Mouse (Mus musculus): ENCODE measurements around the gene Ghrhr. TPM values are rescaled to one million over a fixed set of nuclear protein-coding genes. Genes with fewer than 3 reads are reported as not detected.

Ghrhr gene
- polyA plus RNA-seq, 1 experiment from 2014 or later = not detected

DNA sequence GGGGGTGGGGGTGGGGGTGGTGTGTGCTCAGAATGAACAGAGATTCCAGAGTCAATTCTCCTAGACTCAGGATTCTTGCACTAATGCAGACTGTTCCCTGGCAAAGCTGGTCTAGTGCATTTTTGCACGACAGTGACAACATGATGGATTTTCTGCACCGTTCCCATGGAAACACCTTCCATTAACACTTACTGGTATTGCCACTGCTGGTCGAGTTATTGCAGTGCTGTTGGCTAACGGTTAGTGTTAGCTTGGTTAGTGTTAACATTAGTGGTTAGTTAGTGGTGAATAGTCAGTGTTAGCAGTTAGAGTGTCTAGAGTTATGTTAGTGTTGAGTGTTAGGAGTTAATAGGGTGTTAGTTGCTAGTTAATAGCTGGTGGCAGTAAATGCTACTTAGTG, 15.7 kb downstream of the Ghrhr start:
- ATAC-seq (replicated peaks; ENCODE audit: insufficient number of reproducible peaks, low FRiP score, low TSS enrichment, low read depth) = no peak
- WGBS = 69% methylated on average over 4 of the region's 4 CpGs
- H3K27ac ChIP-seq (replicated peaks; ENCODE audit: low read depth, low read length) = no peak overlapping the region
- H3K4me2 ChIP-seq (ENCODE audit: low read depth, low read length) = no peak overlapping the region
- no peak overlapping the region for H3K4me3 ChIP-seq (ENCODE audit: low read depth, low read length)
- no peak for DNase-seq (ENCODE audit: low spot score)
- no peaks in the 10 kb centered on the region for H3K9me3 ChIP-seq (replicated peaks; ENCODE audit: control insufficient read depth, low read length)
- H3K36me3 ChIP-seq (replicated peaks; ENCODE audit: control insufficient read depth, insufficient read depth, low read depth, low read length) = no peaks in the 10 kb centered on the region
- no peak overlapping the region for H3K9ac ChIP-seq (replicated peaks; ENCODE audit: low read length)
- H3K27me3 ChIP-seq (ENCODE audit: control insufficient read depth, insufficient read depth, low read length) = no peaks in the 10 kb centered on the region
- H3K4me1 ChIP-seq (ENCODE audit: control insufficient read depth, insufficient read depth, low read length) = no peaks in the 10 kb centered on the region

DNA sequence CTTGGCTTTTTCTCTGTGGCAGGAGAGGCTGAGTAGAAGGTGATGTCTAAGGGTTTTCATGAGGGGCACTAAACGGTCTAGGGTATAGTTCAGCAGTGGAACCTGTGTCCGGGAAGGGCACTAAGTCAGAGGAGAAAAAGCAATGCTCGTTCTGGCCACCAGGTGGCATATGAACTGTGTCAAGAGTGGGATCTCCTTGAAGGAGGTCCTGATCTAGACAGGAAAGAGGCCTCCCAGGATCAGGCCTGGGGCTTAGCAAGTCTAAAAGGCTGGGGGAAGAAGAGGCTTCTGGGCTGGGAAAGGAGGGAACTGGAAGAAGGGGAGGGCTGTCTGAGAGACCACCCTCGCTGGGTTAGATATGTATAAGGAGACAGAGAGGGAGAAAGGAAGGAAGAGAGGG, 16.4 kb downstream of the Ghrhr start:
- DNase-seq (ENCODE audit: low spot score) (peak; percentile 92), ATAC-seq (replicated peaks; ENCODE audit: insufficient number of reproducible peaks, low FRiP score, low TSS enrichment, low read depth) (0 out of 2 replicates have a peak, but pooled peaks have one; percentile 37)
- Histone ChIP-seq H3K4me2 (ENCODE audit: low read depth, low read length) (no peak overlapping the region), H3K4me1 (ENCODE audit: control insufficient read depth, insufficient read depth, low read length) (no peaks in the 10 kb centered on the region), H3K36me3 (replicated peaks; ENCODE audit: control insufficient read depth, insufficient read depth, low read depth, low read length) (no peaks in the 10 kb centered on the region), H3K4me3 (ENCODE audit: low read depth, low read length) (no peak overlapping the region), H3K27ac (replicated peaks; ENCODE audit: low read depth, low read length) (no peak overlapping the region), H3K27me3 (ENCODE audit: control insufficient read depth, insufficient read depth, low read length) (no peaks in the 10 kb centered on the region), H3K9me3 (replicated peaks; ENCODE audit: control insufficient read depth, low read length) (no peaks in the 10 kb centered on the region), H3K9ac (replicated peaks; ENCODE audit: low read length) (no peak overlapping the region)
- WGBS = 14% methylated on average over 4 of the region's 4 CpGs

DNA sequence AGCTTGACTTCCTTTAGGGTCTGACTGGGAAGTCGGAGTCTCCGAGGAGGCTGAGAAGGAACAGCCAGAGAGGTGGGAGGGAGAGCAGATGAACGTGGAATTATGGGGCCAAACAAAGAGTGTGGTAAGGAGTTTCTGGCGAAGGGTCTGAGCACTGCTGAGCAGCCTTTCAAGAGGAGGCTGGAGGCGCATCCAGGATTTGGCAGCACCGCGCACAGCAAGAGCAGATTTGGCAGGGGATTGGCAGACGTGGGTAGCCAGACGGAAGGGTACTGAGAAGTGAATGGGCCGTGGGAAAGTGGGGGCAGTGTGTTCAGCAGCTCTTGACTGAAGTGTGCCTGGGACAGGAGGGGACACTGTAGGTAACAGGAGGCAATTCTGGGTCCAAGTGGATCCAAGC, 18.8 kb downstream of the Ghrhr start:
- H3K9me3 ChIP-seq (replicated peaks; ENCODE audit: control insufficient read depth, low read length) = no peaks in the 10 kb centered on the region
- H3K9ac ChIP-seq (replicated peaks; ENCODE audit: low read length) = no peak overlapping the region
- no peaks in the 10 kb centered on the region for H3K27me3 ChIP-seq (ENCODE audit: control insufficient read depth, insufficient read depth, low read length)
- 85% methylated on average over 10 of the region's 10 CpGs for WGBS
- DNase-seq (ENCODE audit: low spot score) (no peak), ATAC-seq (replicated peaks; ENCODE audit: insufficient number of reproducible peaks, low FRiP score, low TSS enrichment, low read depth) (no peak)
- H3K27ac ChIP-seq (replicated peaks; ENCODE audit: low read depth, low read length) = no peak overlapping the region
- H3K4me2 ChIP-seq (ENCODE audit: low read depth, low read length) = no peak overlapping the region
- no peak overlapping the region for H3K4me3 ChIP-seq (ENCODE audit: low read depth, low read length)
- no peaks in the 10 kb centered on the region for H3K4me1 ChIP-seq (ENCODE audit: control insufficient read depth, insufficient read depth, low read length)
- H3K36me3 ChIP-seq (replicated peaks; ENCODE audit: control insufficient read depth, insufficient read depth, low read depth, low read length) = no peaks in the 10 kb centered on the region

DNA sequence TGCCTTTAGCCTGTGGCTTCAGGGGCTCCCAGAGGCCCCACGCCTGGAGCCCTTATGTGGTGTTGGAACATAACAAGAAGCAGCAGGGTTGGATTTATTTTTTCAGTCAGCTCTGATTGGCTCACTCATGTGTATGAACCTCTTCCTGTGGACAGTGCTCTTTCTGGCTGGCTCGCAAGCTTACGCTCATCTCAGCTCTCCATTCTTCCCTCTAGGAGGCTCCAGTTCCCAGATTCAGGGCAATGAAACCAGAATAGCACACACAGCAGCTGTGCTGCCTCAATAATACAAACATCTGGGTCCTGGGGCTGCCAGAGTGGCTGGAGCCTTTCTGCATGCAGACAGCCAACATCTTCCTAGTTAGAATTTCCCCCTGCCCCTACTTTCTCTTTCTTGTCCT, 20.1 kb downstream of the Ghrhr start:
- no peak overlapping the region for H3K4me2 ChIP-seq (ENCODE audit: low read depth, low read length)
- H3K4me3 ChIP-seq (ENCODE audit: low read depth, low read length) = no peak overlapping the region
- H3K9me3 ChIP-seq (replicated peaks; ENCODE audit: control insufficient read depth, low read length) = no peaks in the 10 kb centered on the region
- H3K36me3 ChIP-seq (replicated peaks; ENCODE audit: control insufficient read depth, insufficient read depth, low read depth, low read length) = no peaks in the 10 kb centered on the region
- no peak overlapping the region for H3K9ac ChIP-seq (replicated peaks; ENCODE audit: low read length)
- H3K27ac ChIP-seq (replicated peaks; ENCODE audit: low read depth, low read length) = no peak overlapping the region
- peak; percentile 53 for DNase-seq (ENCODE audit: low spot score)
- 0 out of 2 replicates have a peak, but pooled peaks have one; percentile 50 for ATAC-seq (replicated peaks; ENCODE audit: insufficient number of reproducible peaks, low FRiP score, low TSS enrichment, low read depth)
- no peaks in the 10 kb centered on the region for H3K27me3 ChIP-seq (ENCODE audit: control insufficient read depth, insufficient read depth, low read length)
- no peaks in the 10 kb centered on the region for H3K4me1 ChIP-seq (ENCODE audit: control insufficient read depth, insufficient read depth, low read length)
- 40% methylated on average over 3 of the region's 3 CpGs for WGBS

DNA sequence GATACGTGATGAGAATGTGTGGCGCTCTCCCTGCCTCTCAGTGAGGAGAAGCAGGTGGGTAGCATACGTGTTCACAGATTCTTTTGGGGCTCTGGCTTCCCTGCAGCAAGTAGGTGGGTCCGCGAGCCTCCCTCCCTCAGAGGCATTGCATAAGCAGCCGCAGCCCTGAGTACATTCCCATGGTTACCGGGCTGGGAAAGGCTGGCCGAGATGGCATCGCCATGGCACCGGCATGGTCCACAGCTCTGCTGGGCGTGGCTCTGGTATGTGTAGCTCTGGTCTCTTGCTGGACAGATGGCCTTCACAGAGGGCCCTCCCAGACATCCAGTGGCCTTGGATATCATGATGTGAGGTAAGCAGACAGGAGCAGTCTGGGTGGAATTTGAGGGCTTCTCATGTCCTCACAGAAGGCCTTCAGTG, 20.5 kb downstream of the Ghrhr start:
- Histone ChIP-seq H3K36me3 (replicated peaks; ENCODE audit: control insufficient read depth, insufficient read depth, low read depth, low read length) (no peaks in the 10 kb centered on the region), H3K4me2 (ENCODE audit: low read depth, low read length) (no peak overlapping the region), H3K9ac (replicated peaks; ENCODE audit: low read length) (no peak overlapping the region), H3K9me3 (replicated peaks; ENCODE audit: control insufficient read depth, low read length) (no peaks in the 10 kb centered on the region), H3K4me1 (ENCODE audit: control insufficient read depth, insufficient read depth, low read length) (no peaks in the 10 kb centered on the region), H3K27me3 (ENCODE audit: control insufficient read depth, insufficient read depth, low read length) (no peaks in the 10 kb centered on the region), H3K27ac (replicated peaks; ENCODE audit: low read depth, low read length) (no peak overlapping the region), H3K4me3 (ENCODE audit: low read depth, low read length) (no peak overlapping the region)
- ATAC-seq (replicated peaks; ENCODE audit: insufficient number of reproducible peaks, low FRiP score, low TSS enrichment, low read depth) (peak; percentile 64), DNase-seq (ENCODE audit: low spot score) (peak; percentile 9)
- 70% methylated on average over 11 of the region's 11 CpGs for WGBS

DNA sequence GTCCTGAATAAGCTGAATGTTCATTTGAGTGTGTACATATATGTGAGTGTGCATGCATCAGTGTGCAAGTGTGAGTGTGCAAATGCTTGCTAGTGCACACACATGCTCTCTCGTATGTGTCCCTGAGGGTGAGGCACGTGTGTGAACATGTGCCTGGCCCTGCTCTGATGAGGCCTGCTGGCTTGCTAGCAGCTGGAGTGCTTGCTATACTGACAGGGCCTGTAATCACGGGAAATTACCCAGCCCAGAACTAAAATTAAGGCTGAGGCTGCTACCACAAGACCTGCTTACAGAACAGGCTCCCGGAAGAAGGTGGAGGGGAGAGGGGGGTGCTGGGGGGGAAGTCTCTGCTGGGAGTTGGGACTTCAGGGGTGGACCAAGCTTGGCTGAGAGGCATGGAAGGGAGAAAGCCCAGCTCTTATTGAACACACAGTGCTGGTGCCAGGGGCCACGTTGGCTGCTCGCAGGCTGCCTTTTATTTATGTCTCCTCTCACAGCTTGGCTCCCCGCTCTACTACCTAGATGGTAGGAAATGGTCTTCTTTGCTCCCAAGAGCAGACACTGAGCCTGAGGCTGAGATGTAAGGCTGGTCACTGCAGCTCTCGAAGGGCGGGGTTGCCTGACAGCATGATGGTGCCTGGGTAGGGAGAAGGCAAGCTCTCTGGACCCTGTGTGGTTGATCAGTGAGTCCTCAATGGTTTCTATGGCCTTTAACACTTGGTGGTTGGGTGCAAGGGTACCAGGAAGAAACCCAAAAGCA, 23.0 kb downstream of the Ghrhr start:
- Histone ChIP-seq H3K36me3 (replicated peaks; ENCODE audit: control insufficient read depth, insufficient read depth, low read depth, low read length) (no peaks in the 10 kb centered on the region), H3K9ac (replicated peaks; ENCODE audit: low read length) (no peak overlapping the region), H3K9me3 (replicated peaks; ENCODE audit: control insufficient read depth, low read length) (no peaks in the 10 kb centered on the region), H3K4me1 (ENCODE audit: control insufficient read depth, insufficient read depth, low read length) (no peaks in the 10 kb centered on the region), H3K27ac (replicated peaks; ENCODE audit: low read depth, low read length) (no peak overlapping the region), H3K4me2 (ENCODE audit: low read depth, low read length) (no peak overlapping the region), H3K4me3 (ENCODE audit: low read depth, low read length) (no peak overlapping the region), H3K27me3 (ENCODE audit: control insufficient read depth, insufficient read depth, low read length) (no peaks in the 10 kb centered on the region)
- DNase-seq (ENCODE audit: low spot score) (peak; percentile 6), ATAC-seq (replicated peaks; ENCODE audit: insufficient number of reproducible peaks, low FRiP score, low TSS enrichment, low read depth) (no peak)
- 78% methylated on average over 9 of the region's 9 CpGs for WGBS

DNA sequence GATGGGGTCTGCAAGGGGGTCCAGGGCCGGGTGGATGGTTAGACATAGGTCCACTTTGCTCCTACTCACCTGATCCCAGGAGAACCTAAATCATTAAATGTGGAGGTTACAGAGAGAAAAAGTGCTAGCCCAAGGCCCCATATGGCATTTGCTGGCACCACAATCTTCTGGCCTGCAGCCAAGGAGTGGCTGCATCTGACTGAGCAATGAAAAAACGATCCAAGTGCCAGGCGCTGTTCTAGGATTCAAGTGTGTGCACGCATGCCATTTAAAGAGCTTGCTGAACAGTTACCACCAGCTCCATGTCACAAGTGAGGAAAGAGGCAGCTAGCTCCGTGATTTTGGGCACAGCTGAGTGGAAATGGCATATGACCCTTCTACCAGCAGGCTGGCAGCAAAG, 23.8 kb downstream of the Ghrhr start:
- no peaks in the 10 kb centered on the region for H3K4me1 ChIP-seq (ENCODE audit: control insufficient read depth, insufficient read depth, low read length)
- no peak overlapping the region for H3K4me3 ChIP-seq (ENCODE audit: low read depth, low read length)
- no peak overlapping the region for H3K4me2 ChIP-seq (ENCODE audit: low read depth, low read length)
- H3K9me3 ChIP-seq (replicated peaks; ENCODE audit: control insufficient read depth, low read length) = no peaks in the 10 kb centered on the region
- no peaks in the 10 kb centered on the region for H3K36me3 ChIP-seq (replicated peaks; ENCODE audit: control insufficient read depth, insufficient read depth, low read depth, low read length)
- WGBS = 86% methylated on average over 5 of the region's 5 CpGs
- ATAC-seq (replicated peaks; ENCODE audit: insufficient number of reproducible peaks, low FRiP score, low TSS enrichment, low read depth) = no peak
- no peak for DNase-seq (ENCODE audit: low spot score)
- no peak overlapping the region for H3K9ac ChIP-seq (replicated peaks; ENCODE audit: low read length)
- H3K27ac ChIP-seq (replicated peaks; ENCODE audit: low read depth, low read length) = no peak overlapping the region
- no peaks in the 10 kb centered on the region for H3K27me3 ChIP-seq (ENCODE audit: control insufficient read depth, insufficient read depth, low read length)

DNA sequence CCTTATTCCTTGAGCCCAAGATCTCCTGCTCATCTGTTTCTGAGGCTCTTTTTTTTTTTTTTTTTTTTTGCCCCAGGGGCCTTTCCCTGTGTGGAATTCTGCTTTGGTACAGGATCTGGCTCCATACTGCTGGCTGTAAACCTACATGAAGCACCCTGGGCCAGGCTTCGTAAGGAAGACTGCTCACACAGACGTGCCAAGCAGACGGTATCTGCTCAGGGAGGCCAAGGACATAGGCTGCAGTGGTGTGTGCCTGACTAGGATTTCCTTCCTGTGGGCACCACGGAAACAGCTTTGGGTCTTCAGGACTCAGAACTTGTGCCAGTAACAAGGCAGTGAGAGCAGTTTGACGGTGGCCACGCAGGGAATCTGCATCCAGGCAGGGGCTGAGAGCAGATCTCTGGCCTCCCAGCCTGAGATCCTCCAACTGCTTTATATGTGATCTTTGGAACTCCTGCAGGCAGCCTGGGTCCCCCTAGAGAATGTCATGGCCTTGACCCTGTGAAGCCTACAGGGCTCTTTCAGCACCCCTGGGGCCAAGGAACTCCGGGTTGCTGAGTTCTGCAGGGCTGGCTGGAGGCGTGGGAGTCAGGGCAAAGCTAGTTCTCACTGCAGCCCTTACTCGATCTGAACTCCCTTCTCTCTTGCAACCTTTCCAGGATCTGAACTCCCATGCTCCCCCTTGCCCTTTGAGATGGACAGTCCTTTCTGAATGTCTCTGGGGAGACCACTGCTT, 26.1 kb downstream of the Ghrhr start:
- no peak for DNase-seq (ENCODE audit: low spot score)
- 70% methylated on average over 9 of the region's 9 CpGs for WGBS
- Histone ChIP-seq H3K9me3 (replicated peaks; ENCODE audit: control insufficient read depth, low read length) (no peaks in the 10 kb centered on the region), H3K36me3 (replicated peaks; ENCODE audit: control insufficient read depth, insufficient read depth, low read depth, low read length) (no peaks in the 10 kb centered on the region), H3K4me2 (ENCODE audit: low read depth, low read length) (no peak overlapping the region), H3K4me1 (ENCODE audit: control insufficient read depth, insufficient read depth, low read length) (no peaks in the 10 kb centered on the region), H3K27ac (replicated peaks; ENCODE audit: low read depth, low read length) (no peak overlapping the region), H3K27me3 (ENCODE audit: control insufficient read depth, insufficient read depth, low read length) (no peaks in the 10 kb centered on the region), H3K4me3 (ENCODE audit: low read depth, low read length) (no peak overlapping the region), H3K9ac (replicated peaks; ENCODE audit: low read length) (no peak overlapping the region)
- ATAC-seq (replicated peaks; ENCODE audit: insufficient number of reproducible peaks, low FRiP score, low TSS enrichment, low read depth) = no peak
